Mouse (Mus musculus): Measurements from ENCODE around the gene Gpr183.

Gpr183 gene

GRCm38 (mm10) chr14:121903381-121903876 is 61.6 kb downstream of the Gpr183 start:
- DNase-seq (ENCODE audit: low spot score in 2 of 2), result no peak
